Mouse (Mus musculus): Measurements from ENCODE around the gene Poln.

DNA sequence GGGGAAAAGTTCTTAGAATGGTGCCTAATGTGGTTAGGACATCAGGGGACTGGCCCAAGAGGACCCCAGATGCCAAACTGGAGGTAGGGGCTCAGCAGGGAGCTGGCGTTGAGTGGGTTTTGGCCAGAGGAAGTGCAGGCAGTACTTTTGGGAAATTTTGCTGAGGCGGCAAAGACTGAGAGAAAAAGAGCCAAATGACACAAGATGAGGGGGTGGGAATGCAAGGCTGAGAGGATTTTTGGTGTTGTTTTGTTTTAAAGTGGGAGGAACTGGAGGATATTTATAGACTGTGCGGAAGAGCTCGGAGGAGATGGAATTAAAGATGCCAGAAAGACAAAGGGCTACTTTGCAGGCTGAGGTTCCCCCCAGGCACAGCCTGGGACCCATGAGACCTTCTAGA lies 1.5 kb upstream of the Poln start:
- no peak for TF ChIP-seq CTCF (conservative IDR thresholded peaks at IDR 0.05; ENCODE audit: insufficient read depth, insufficient read length, low read depth, low read length)
- TF ChIP-seq POLR2A (IDR thresholded peaks at IDR 0.05; ENCODE audit: low read depth, low read length), result no peak
